Mouse (Mus musculus): ENCODE results near the gene Yipf2. TPM values are rescaled to one million over a fixed set of nuclear protein-coding genes. Genes with fewer than 3 reads are reported as not detected.
"Not testable (repeated sequence)": the region's sequence is repeated elsewhere in the genome, so short reads cannot be mapped to it uniquely, and the experiment has no call there.

Gene Yipf2
- polyA plus RNA-seq, 1 experiment from 2014 or later = 24.5 TPM

DNA sequence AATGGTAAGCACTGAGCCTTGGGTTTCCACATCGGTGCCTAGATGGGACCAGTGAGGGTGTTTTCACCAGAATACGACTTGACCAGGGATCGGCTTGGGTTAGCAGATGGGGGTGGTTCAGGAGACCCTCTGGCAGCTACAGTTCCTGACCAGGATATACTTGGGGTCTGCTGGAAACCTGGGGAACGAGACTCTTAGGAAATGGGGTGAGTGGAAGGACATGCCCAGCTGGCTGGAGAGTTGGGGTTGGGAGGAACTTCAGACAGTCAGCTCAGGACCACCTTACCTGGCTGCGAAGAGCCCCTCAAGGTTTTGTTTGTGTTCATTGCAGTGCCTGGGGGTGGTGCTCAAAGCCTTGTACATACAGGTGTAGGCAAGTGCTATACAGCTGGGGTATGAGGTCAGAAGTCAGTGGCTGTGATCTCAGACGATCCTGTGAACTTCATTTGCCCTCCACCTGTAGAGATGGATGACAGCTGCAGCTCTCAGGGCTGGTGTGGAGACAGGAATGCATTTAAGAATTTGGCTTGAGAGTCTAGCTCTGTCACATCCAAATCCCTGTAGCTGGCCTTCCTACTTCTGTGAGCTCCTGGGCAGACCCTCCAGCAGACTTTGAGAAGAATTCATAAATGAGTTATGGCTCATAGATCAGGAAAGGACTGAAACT, 38.9 kb downstream of the Yipf2 start:
- Histone ChIP-seq H3K4me1 (peaks cover 19% of the 10 kb centered on the region), H3K27me3 (replicated peaks) (no peaks in the 10 kb centered on the region), H3K4me2 (no peak overlapping the region), H3K27ac (replicated peaks) (no peak overlapping the region), H3K36me3 (peaks cover 14% of the 10 kb centered on the region), H3K4me3 (replicated peaks) (no peak overlapping the region), H3K9ac (replicated peaks) (no peak overlapping the region), H3K9me3 (replicated peaks) (no peaks in the 10 kb centered on the region)
- 89% methylated on average over 6 of the region's 6 CpGs for WGBS
- ATAC-seq (ENCODE audit: low FRiP score) = no peak

DNA sequence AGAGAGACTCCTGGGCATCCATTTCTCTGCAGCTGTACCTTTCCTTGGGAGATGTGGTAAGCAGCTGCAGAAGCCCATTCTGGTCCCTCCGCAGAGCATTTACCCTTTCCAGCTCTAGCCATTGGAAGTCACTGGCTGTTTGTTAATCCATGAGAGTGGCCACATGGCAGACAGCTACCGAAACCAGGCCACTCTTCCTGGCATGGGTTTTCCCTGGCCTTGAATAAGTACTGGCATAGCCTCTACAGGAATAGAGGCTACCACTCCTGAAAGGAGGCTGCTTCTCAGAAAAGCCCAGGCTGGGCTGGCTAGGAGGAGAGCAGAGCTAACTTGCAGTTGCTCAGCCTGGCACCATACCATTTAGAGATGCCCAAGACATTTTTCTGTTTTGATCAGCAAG, 41.6 kb downstream of the Yipf2 start:
- WGBS = 94% methylated on average over 2 of the region's 2 CpGs
- Histone ChIP-seq H3K9me3 (replicated peaks) (no peaks in the 10 kb centered on the region), H3K36me3 (peaks cover 6% of the 10 kb centered on the region), H3K4me3 (replicated peaks) (no peak overlapping the region), H3K27ac (replicated peaks) (no peak overlapping the region), H3K4me1 (peaks cover 20% of the 10 kb centered on the region), H3K27me3 (replicated peaks) (no peaks in the 10 kb centered on the region), H3K9ac (replicated peaks) (no peak overlapping the region), H3K4me2 (no peak overlapping the region)
- ATAC-seq (ENCODE audit: low FRiP score) = no peak

DNA sequence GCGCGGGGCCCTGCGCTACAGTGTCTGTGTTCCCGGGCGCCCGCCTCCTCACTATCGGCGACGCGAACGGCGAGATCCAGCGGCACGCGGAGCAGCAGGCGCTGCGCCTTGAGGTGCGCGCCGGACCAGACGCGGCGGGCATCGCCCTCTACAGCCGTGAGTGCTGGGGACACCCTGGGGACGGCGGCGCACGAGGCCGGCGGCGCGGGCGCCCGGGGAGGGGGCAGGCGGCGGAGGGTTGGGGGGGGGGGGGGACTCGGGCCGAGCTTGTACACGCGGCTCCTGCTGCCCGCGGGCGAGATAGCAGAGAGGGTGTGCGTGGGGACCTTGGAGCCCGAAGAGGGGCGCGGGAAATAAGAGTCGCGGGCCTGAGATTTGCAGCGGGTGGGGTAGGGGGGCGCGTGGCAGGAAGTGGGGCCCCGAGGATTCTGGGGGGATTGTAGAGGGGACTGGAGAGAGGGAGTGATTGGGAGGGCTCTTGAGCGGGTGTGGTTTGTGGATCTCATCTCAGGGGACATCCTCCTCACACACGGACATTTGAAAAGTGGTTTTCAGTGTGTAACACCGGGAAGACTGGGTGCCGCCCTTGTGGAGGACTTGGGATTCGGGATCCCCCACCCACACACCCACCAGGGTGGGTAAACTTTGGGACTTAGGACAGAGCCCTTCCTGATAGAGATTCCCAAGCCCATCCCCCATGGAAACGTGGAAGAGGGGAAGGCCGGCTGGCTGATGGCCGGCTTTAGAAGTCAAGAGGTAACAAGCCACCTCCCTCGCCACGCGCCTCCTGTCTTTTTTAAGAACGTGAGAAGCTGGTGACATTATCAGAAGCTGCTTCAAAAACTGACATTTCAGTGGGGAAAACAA, 45.3 kb downstream of the Yipf2 start:
- H3K9me3 ChIP-seq (replicated peaks) = no peaks in the 10 kb centered on the region
- peak; percentile 12; the same call in 1 of the 2 replicates for ATAC-seq (ENCODE audit: low FRiP score)
- under 1% methylated on average over 41 of the region's 66 CpGs for WGBS
- no peaks in the 10 kb centered on the region for H3K27me3 ChIP-seq (replicated peaks)
- peak overlapping the region; percentile 79 for H3K4me2 ChIP-seq
- H3K27ac ChIP-seq (replicated peaks) = peak overlapping the region; percentile 99
- H3K9ac ChIP-seq (replicated peaks) = peak overlapping the region; percentile 94
- H3K36me3 ChIP-seq = peaks cover 6% of the 10 kb centered on the region
- H3K4me1 ChIP-seq = peaks cover 31% of the 10 kb centered on the region
- H3K4me3 ChIP-seq (replicated peaks) = peak overlapping the region; percentile 79

DNA sequence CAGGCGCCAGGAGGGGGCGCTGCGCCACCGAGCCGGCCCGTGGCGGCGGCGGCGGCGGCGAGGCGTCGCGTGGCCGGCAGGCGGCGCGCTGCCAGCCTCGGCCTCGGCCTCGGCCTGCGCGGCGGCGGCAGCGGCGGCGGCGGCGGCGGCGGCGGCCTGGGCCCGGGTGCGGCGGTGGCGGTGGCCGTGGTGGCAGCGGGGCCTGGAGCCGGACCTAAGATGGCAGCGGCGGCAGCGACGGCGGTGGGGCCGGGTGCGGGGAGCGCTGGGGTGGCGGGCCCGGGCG, 45.9 kb downstream of the Yipf2 start, which contains the start of gene Carm1:
Gene Carm1 (plus strand): TSS at position 106 of the 286 bp plus-strand sequence.
- Histone ChIP-seq H3K4me2 (peak within 1 kb of the TSS; percentile 79), H3K4me1 (peaks cover 31% of the 10 kb centered on the region), H3K9me3 (replicated peaks) (no peaks in the 10 kb centered on the region), H3K4me3 (replicated peaks) (peak within 1 kb of the TSS; percentile 79), H3K27ac (replicated peaks) (peak within 1 kb of the TSS; percentile 99), H3K36me3 (peaks cover 6% of the 10 kb centered on the region), H3K9ac (replicated peaks) (peak within 1 kb of the TSS; percentile 94), H3K27me3 (replicated peaks) (no peaks in the 10 kb centered on the region)
- ATAC-seq (ENCODE audit: low FRiP score) = no peak
- 1% methylated on average over 43 of the region's 52 CpGs for WGBS

DNA sequence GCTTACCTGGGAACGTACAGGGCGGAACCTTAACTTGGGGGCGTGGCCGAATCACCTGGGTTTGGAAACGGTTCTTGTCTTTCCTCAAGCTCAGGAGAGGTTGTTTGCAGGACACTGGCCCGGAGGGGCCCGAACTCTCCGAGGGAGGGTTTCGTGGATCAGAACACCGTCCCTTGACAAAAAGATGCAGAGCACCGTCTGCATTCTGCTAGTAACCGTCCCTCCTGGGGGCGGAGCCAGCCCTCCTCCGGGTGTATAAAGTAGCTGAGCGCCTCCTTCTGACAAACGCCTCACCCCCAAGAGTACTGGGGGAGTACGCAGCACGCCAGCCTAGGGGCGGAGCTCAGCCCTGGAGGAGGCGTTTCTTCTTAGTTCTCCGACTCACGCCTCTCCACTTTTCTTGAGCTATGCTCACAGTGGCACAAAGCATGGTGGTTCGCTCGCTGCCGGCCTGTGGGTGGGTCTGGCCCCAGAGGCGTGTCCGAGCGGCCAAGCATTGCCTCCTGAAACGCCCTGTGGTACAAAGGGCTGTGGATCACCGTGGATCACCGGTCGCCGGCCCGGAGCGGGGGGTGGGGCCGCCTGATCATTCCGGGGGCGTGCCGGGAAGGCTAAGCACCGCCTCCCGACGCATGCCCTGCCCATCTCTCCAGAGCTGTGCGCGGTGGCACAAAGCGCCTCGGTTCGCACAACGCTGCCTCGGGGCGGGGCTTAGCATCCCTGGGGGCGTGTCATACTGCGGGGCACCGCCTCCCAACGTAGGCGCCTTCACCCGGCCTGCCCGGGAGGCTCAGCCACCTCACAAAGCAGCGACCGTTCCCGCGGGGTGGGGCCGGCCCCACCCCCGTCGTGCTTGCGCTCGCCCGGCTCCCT, 46.5 kb downstream of the Yipf2 start:
- Histone ChIP-seq H3K27me3 (replicated peaks) (no peaks in the 10 kb centered on the region), H3K4me3 (replicated peaks) (peak overlapping the region; percentile 79), H3K9me3 (replicated peaks) (no peaks in the 10 kb centered on the region), H3K36me3 (peaks cover 5% of the 10 kb centered on the region), H3K4me2 (peak overlapping the region; percentile 79), H3K9ac (replicated peaks) (peak overlapping the region; percentile 94), H3K4me1 (peaks cover 31% of the 10 kb centered on the region), H3K27ac (replicated peaks) (peak overlapping the region; percentile 99)
- WGBS = 1% methylated on average over 65 of the region's 67 CpGs
- ATAC-seq (ENCODE audit: low FRiP score) = peak; percentile 95

DNA sequence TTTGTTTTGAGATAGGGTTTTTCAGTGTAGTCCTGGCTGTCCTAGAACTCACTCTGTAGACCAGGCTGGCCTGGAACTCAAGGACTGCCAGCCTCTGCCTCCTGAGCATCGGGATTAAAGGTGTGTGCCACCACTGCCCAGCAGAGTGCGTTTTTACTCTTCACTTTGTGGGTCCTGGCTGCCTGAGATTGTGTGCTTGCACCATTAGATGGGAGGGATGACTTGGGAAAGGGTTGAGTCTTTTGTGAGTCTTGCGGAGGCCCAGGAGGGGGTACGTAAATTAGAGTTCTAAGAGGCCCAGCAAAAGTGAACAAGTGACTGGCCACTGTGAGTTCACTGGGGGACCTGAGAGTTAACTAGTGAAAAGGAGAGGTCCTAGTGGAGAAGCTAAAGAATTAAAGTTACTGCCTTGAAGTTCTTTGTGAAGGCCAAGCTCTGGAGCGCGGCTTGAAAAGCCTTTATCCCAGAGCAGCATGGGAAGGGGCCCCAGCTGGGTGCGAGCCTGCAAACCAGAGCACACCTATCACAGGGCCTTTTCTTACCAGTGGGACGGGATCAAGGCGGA, 47.2 kb downstream of the Yipf2 start:
- H3K4me1 ChIP-seq = peaks cover 31% of the 10 kb centered on the region
- no peaks in the 10 kb centered on the region for H3K27me3 ChIP-seq (replicated peaks)
- no peak for ATAC-seq (ENCODE audit: low FRiP score)
- H3K9me3 ChIP-seq (replicated peaks) = no peaks in the 10 kb centered on the region
- H3K27ac ChIP-seq (replicated peaks) = peak overlapping the region; percentile 99
- H3K9ac ChIP-seq (replicated peaks) = peak overlapping the region; percentile 56
- H3K4me2 ChIP-seq = peak overlapping the region; percentile 79
- H3K4me3 ChIP-seq (replicated peaks) = peak overlapping the region; percentile 79
- H3K36me3 ChIP-seq = no peaks in the 10 kb centered on the region
- WGBS = 4% methylated on average over 9 of the region's 9 CpGs

DNA sequence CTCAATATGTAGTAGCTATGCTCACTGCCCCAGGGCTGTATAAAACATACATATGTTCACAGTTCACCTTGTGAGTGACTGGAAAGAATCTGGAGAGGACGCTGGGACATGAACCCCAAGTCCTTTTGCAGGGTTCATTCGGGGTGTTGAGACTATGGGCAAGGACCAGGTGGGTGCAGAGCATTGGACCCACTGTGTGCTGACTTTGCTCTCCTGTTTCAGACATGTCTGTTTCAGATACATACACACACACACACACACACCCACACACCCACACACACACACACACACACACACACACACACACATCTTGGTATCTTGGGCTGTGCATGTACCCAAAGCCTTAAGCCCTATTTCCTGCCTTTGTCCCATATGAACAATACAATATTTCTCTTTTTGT, 50.6 kb downstream of the Yipf2 start:
- not testable (repeated sequence) for H3K27ac ChIP-seq (replicated peaks); H3K27me3 ChIP-seq (replicated peaks); H3K4me2 ChIP-seq; H3K4me3 ChIP-seq (replicated peaks); H3K9me3 ChIP-seq (replicated peaks); H3K9ac ChIP-seq (replicated peaks); ATAC-seq (ENCODE audit: low FRiP score); H3K36me3 ChIP-seq
- WGBS = 82% methylated on average over 2 of the region's 2 CpGs
- H3K4me1 ChIP-seq = peaks cover 12% of the 10 kb centered on the region

DNA sequence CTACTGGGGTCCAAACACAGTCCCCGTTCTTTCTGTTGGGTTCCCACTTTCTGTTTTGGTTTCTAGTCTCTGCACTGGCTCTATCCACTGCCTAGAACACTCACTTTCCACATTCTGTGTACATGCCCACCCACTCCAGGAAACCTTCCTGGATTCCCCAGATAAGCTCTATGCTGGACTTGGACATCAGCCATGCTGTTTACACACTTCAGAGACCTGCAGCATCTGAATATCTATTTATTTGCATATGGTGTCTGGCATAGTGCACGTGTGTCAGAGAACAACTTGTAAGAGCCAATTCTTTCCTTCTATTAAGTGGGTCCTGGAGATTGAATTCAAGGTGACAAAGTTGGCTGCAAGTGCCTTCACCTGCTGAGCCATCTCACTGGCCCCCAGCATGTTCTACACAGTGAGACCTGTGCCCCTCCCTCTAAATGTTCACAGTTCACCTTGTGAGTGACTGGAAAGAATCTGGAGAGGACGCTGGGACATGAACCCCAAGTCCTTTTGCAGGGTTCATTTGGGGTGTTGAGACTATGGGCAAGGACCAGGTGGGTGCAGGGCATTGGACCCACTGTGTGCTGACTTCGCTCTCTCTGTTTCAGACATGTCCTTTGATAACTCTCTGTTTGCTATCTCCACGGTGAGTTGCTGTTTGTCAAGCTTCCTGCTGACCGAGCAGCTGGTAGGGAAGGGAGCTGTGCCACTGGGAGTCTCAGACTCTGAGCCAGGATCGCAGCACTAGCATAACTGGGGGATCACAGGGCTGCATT, 52.5 kb downstream of the Yipf2 start:
- no peaks in the 10 kb centered on the region for H3K9me3 ChIP-seq (replicated peaks)
- no peak overlapping the region for H3K4me2 ChIP-seq
- H3K9ac ChIP-seq (replicated peaks) = no peak overlapping the region
- H3K36me3 ChIP-seq = no peaks in the 10 kb centered on the region
- H3K27me3 ChIP-seq (replicated peaks) = no peaks in the 10 kb centered on the region
- H3K4me1 ChIP-seq = peaks cover 4% of the 10 kb centered on the region
- 81% methylated on average over 7 of the region's 7 CpGs for WGBS
- ATAC-seq (ENCODE audit: low FRiP score) = no peak
- H3K4me3 ChIP-seq (replicated peaks) = no peak overlapping the region
- H3K27ac ChIP-seq (replicated peaks) = no peak overlapping the region

MicroRNAs encoded within 50 kb of the gene (microRNA counts, 519-probe panel; counts per million panel counts)
- microRNA mmu-miR-1946b = not detected

Small RNA genes lying within 50 kb of the gene (microRNA-seq; reads per million reads assigned to microRNA genes)
- not detected for gene Mir1946b

Other genes with a start within 250 kb of the Yipf2 start
- gene Ilf3, start 225.0 kb downstream of the Yipf2 start, polyA plus RNA-seq (2015; fragmentation: Nextera tagmentation; extraction: Ambion mirVana) = 189 and 205 TPM in 2 replicates
- gene Qtrt1, start 181.0 kb downstream of the Yipf2 start, polyA plus RNA-seq (2015; fragmentation: Nextera tagmentation; extraction: Ambion mirVana) = 47.6 and 55.6 TPM in 2 replicates
- gene Dnm2, start 167.9 kb downstream of the Yipf2 start, polyA plus RNA-seq (2015; fragmentation: Nextera tagmentation; extraction: Ambion mirVana) = 58.5 and 63.7 TPM in 2 replicates
- 53.4 and 61.3 TPM in 2 replicates for gene Tmed1, start 82.6 kb downstream of the Yipf2 start, polyA plus RNA-seq (2015; fragmentation: Nextera tagmentation; extraction: Ambion mirVana)
- 2.3 and 3.9 TPM in 2 replicates for gene AB124611, start 66.7 kb downstream of the Yipf2 start, polyA plus RNA-seq (2015; fragmentation: Nextera tagmentation; extraction: Ambion mirVana)
- gene Carm1, start 45.9 kb downstream of the Yipf2 start, polyA plus RNA-seq (2015; fragmentation: Nextera tagmentation; extraction: Ambion mirVana) = 33.7 and 36.1 TPM in 2 replicates
- 51.1 and 54.4 TPM in 2 replicates for gene Timm29, start 106 bp downstream of the Yipf2 start, polyA plus RNA-seq (2015; fragmentation: Nextera tagmentation; extraction: Ambion mirVana)
- gene Smarca4, start 23.3 kb upstream of the Yipf2 start, polyA plus RNA-seq (2015; fragmentation: Nextera tagmentation; extraction: Ambion mirVana) = 110 and 111 TPM in 2 replicates
- 15.3 and 23.1 TPM in 2 replicates for gene Ldlr, start 130.7 kb upstream of the Yipf2 start, polyA plus RNA-seq (2015; fragmentation: Nextera tagmentation; extraction: Ambion mirVana)
- 17.2 and 39.7 TPM in 2 replicates for gene Spc24, start 167.5 kb upstream of the Yipf2 start, polyA plus RNA-seq (2015; fragmentation: Nextera tagmentation; extraction: Ambion mirVana)
- 4.9 and 7.4 TPM in 2 replicates for gene Kank2, start 205.9 kb upstream of the Yipf2 start, polyA plus RNA-seq (2015; fragmentation: Nextera tagmentation; extraction: Ambion mirVana)
- gene Angptl8, start 242.7 kb upstream of the Yipf2 start, polyA plus RNA-seq (2015; fragmentation: Nextera tagmentation; extraction: Ambion mirVana) = 0.42 and 1.1 TPM in 2 replicates

All from neural tube, embryonic 15.5 days (tissue).